Mouse (Mus musculus) hematopoietic stem cell, adult 5-6 weeks (primary cell): ENCODE data around the gene Metrn. TPM values are rescaled to one million over a fixed set of nuclear protein-coding genes. Genes with fewer than 3 reads are reported as not detected.

Experiments used
- ATAC-seq, 2 experiments: fragments of 125-278 bp in 1 of 2; replicated peaks in 1 of 2; 2 replicates each; pipeline ENCODE4 v1.8.0; 2016 to 2017; ENCODE audit warnings: inconsistent platforms in 2 of 2, mild to moderate bottlenecking in 2 of 2, moderate number of reproducible peaks in 2 of 2, low read depth in 1 of 2, moderate TSS enrichment in 1 of 2; ENCODE audit not compliant: low FRiP score in 2 of 2, poor library complexity in 2 of 2, severe bottlenecking in 2 of 2, insufficient read depth in 1 of 2, low TSS enrichment in 1 of 2
- total RNA-seq: library from RNA; stranded (forward); fragments of 172-1452, 232-1000 nt; gene quantifications from 2 replicates; pipeline ENCODE4 v1.2.3, GENCODE M21; 2017

Metrn gene
- total RNA-seq, 1 experiment from 2014 or later, result 24.9 TPM

GRCm38 (mm10) chr17:25833291-25833663 lies 36.3 kb upstream of the Metrn start, which contains the start of gene Stub1:
TSS of gene Stub1 (minus strand) at chr17:25833404.
- peak; percentile 14 to 33; a peak in 3 of 4 replicates for ATAC-seq

GRCm38 (mm10) chr17:25832436-25833290 lies 35.7 kb upstream of the Metrn start:
- peak; percentile 81 to 86 for ATAC-seq

GRCm38 (mm10) chr17:25831451-25832281 lies 34.7 kb upstream of the Metrn start:
- no peak for ATAC-seq

GRCm38 (mm10) chr17:25830806-25831431 lies 34.0 kb upstream of the Metrn start:
- no peak for ATAC-seq

GRCm38 (mm10) chr17:25830200-25830753 lies 33.3 kb upstream of the Metrn start:
- ATAC-seq, result no peak

GRCm38 (mm10) chr17:25829558-25830017 lies 32.7 kb upstream of the Metrn start:
- no peak for ATAC-seq

- ATAC-seq, result peak in 1 of 2 experiments; percentile 37; a peak in 3 of 4 replicates
These were observed 32.0 kb upstream of the Metrn start, which contains the start of gene Jmjd8 for GRCm38 (mm10) chr17:25828712-25829557. TSS of gene Jmjd8 (plus strand) at chr17:25828867.

- no peak for ATAC-seq
These were observed 31.3 kb upstream of the Metrn start for GRCm38 (mm10) chr17:25828223-25828594.

- ATAC-seq, result no peak
These were observed 30.7 kb upstream of the Metrn start for GRCm38 (mm10) chr17:25827546-25828222.

GRCm38 (mm10) chr17:25827011-25827410 lies 30.1 kb upstream of the Metrn start:
- ATAC-seq, result no peak

GRCm38 (mm10) chr17:25825984-25826570 lies 29.1 kb upstream of the Metrn start:
- ATAC-seq, result no peak

- no peak for ATAC-seq
These were observed 28.4 kb upstream of the Metrn start for GRCm38 (mm10) chr17:25825311-25825710.

- no peak for ATAC-seq
These were observed 27.6 kb upstream of the Metrn start for GRCm38 (mm10) chr17:25824362-25825142.

- ATAC-seq, result peak; percentile 68 to 78; a peak in 3 of 4 replicates
These were observed 26.5 kb upstream of the Metrn start, which contains the start of gene Wdr24 for GRCm38 (mm10) chr17:25823452-25823851. TSS of gene Wdr24 (plus strand) at chr17:25823627.
